Mouse (Mus musculus): ENCODE measurements around the gene Gm36176. TPM values are rescaled to one million over a fixed set of nuclear protein-coding genes. Genes with fewer than 3 reads are reported as not detected.

The Gm36176 gene
- total RNA-seq, 2 experiments from 2014 or later: not detected

DNA sequence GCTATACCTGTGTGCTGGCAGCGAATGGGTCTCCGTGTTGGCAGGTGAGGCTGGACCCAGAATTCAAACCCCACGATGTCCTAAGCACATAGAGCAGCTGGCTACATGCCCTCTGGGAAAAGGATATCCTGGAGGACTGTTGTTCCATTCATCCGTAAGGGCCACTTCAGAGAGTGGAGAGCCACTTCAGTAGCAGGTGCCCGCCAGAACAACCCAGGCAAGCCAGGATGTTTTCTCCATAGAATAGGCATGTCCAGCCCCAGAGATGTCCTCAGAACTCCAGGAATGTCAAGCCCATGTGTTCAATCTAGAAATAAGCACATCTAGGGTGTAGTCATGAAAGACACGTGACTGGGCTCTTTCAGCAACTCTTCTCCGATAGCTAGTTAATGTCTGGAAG is 23.0 kb downstream of the Gm36176 start:
- no peak for ATAC-seq (replicated peaks; ENCODE audit: low FRiP score, poor library complexity, severe bottlenecking)

DNA sequence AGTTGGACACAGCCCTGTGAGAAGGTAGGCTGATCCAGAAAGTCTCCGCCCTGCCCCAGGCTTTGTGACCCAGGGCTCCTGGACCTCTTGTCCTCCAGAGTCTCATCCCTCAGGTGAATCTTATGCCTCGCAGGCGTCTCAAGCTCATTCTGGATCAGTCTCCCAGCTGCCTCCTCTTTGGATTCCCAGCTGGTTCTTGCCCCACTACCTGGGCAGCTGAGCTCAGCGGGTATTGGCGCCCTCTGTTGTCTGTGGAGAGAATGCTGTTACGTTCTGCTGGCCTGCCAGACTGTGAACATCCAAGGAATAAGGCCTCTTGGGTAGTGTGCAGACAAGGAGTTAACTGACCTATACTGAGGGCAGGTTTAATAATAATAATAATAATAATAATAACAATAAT is 32.4 kb downstream of the Gm36176 start:
- no peak for ATAC-seq (replicated peaks; ENCODE audit: low FRiP score, poor library complexity, severe bottlenecking)

GRCm38 (mm10) chr10:77880305-77880704 is 33.7 kb downstream of the Gm36176 start:
- no peak for ATAC-seq (replicated peaks; ENCODE audit: low FRiP score, poor library complexity, severe bottlenecking)

DNA sequence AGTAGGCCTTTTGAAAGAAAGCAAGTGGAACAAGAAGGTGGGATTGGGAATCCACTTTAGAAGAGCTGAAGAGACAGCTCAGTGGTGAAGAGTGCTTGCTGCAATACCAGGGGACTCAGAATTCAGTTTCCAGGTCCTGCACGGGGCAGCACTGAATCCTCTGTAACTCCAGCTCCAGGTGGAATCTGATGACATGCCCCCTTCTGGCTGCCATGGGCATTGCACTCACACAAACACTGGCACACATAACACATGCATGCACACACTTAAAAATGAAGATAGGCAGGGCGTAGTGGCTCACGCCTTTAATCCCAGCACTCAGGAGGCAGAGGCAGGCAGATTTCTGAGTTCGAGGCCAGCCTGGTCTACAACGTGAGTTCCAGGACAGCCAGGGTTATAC is 36.0 kb downstream of the Gm36176 start:
- ATAC-seq (replicated peaks; ENCODE audit: low FRiP score, poor library complexity, severe bottlenecking): no peak

DNA sequence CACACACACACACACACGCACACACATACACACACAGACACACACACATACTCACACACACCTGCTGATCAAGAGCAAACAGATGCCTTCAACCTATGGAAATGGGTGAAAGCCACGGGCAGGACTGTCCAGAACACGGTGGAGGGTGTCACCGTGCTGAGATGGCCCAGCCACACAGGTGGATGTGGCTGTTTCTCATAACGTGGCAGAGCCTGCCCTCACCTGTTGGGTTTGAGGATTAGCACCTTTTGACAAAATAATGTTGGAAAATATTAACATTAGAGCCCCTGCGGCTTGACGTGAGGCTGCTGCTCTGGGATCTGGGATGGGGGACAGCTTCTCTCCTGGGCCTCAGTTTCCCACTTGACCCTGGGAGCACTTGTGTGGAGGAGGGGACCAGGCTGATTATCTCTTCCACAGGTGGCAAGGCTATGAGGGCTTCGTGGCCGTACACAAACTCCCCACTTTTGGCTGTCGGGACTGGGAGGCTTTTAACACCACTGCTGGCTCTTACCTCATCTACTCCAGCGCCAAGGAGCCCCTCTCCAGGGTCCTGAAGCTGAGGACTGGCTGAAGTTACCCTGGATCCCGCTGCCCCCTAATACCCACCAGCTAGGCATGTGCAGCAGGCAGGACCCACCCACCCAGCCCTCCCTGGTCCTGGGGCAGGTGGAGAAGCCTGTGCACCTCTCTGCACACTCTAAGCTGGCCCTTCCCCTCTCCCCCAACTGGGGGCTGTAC is 39.6 kb downstream of the Gm36176 start:
- ATAC-seq (replicated peaks; ENCODE audit: low FRiP score, poor library complexity, severe bottlenecking): no peak

GRCm38 (mm10) chr10:77890987-77891565 is 44.5 kb downstream of the Gm36176 start:
- ATAC-seq (replicated peaks; ENCODE audit: low FRiP score, poor library complexity, severe bottlenecking): no peak

GRCm38 (mm10) chr10:77895562-77895961 is 49.0 kb downstream of the Gm36176 start:
- ATAC-seq (replicated peaks; ENCODE audit: low FRiP score, poor library complexity, severe bottlenecking): no peak

Other genes starting within 250 kb of the Gm36176 start
Only the 30 nearest of the 33 such genes appear.
- gene Tspear, start 160.2 kb upstream of the Gm36176 start, total RNA-seq (2015; ENCODE audit: low replicate concordance): not detected in 2 replicates
- not detected in 2 replicates for gene Tspear, start 160.2 kb upstream of the Gm36176 start, total RNA-seq (2017; ENCODE audit: low replicate concordance)
- gene Gm19402, start 156.0 kb upstream of the Gm36176 start, total RNA-seq (2015; ENCODE audit: low replicate concordance): not detected in 2 replicates
- gene Gm19402, start 156.0 kb upstream of the Gm36176 start, total RNA-seq (2017; ENCODE audit: low replicate concordance): not detected in 2 replicates
- not detected in 2 replicates for gene Gm9508, start 149.6 kb upstream of the Gm36176 start, total RNA-seq (2015; ENCODE audit: low replicate concordance)
- not detected in 2 replicates for gene Gm9508, start 149.6 kb upstream of the Gm36176 start, total RNA-seq (2017; ENCODE audit: low replicate concordance)
- not detected in 2 replicates for gene Gm10272, start 140.2 kb upstream of the Gm36176 start, total RNA-seq (2015; ENCODE audit: low replicate concordance)
- not detected in 2 replicates for gene Gm10272, start 140.2 kb upstream of the Gm36176 start, total RNA-seq (2017; ENCODE audit: low replicate concordance)
- gene Gm10024, start 135.3 kb upstream of the Gm36176 start, total RNA-seq (2015; ENCODE audit: low replicate concordance): not detected in 2 replicates
- gene Gm10024, start 135.3 kb upstream of the Gm36176 start, total RNA-seq (2017; ENCODE audit: low replicate concordance): not detected in 2 replicates
- gene Gm10142, start 131.0 kb upstream of the Gm36176 start, total RNA-seq (2015; ENCODE audit: low replicate concordance): not detected in 2 replicates
- not detected in 2 replicates for gene Gm10142, start 131.0 kb upstream of the Gm36176 start, total RNA-seq (2017; ENCODE audit: low replicate concordance)
- gene Krtap12-1, start 126.2 kb upstream of the Gm36176 start, total RNA-seq (2015; ENCODE audit: low replicate concordance): not detected in 2 replicates
- not detected in 2 replicates for gene Krtap12-1, start 126.2 kb upstream of the Gm36176 start, total RNA-seq (2017; ENCODE audit: low replicate concordance)
- not detected in 2 replicates for gene Gm10100, start 120.3 kb upstream of the Gm36176 start, total RNA-seq (2015; ENCODE audit: low replicate concordance)
- gene Gm10100, start 120.3 kb upstream of the Gm36176 start, total RNA-seq (2017; ENCODE audit: low replicate concordance): not detected in 2 replicates
- gene Gm18596, start 104.2 kb upstream of the Gm36176 start, total RNA-seq (2015; ENCODE audit: low replicate concordance): not detected in 2 replicates
- gene Gm18596, start 104.2 kb upstream of the Gm36176 start, total RNA-seq (2017; ENCODE audit: low replicate concordance): not detected in 2 replicates
- gene Gm9736, start 95.4 kb upstream of the Gm36176 start, total RNA-seq (2015; ENCODE audit: low replicate concordance): not detected in 2 replicates
- not detected in 2 replicates for gene Gm9736, start 95.4 kb upstream of the Gm36176 start, total RNA-seq (2017; ENCODE audit: low replicate concordance)
- gene Gm3233, start 87.1 kb upstream of the Gm36176 start, total RNA-seq (2015; ENCODE audit: low replicate concordance): not detected in 2 replicates
- not detected in 2 replicates for gene Gm3233, start 87.1 kb upstream of the Gm36176 start, total RNA-seq (2017; ENCODE audit: low replicate concordance)
- gene Gm3238, start 75.5 kb upstream of the Gm36176 start, total RNA-seq (2015; ENCODE audit: low replicate concordance): not detected in 2 replicates
- gene Gm3238, start 75.5 kb upstream of the Gm36176 start, total RNA-seq (2017; ENCODE audit: low replicate concordance): not detected in 2 replicates
- not detected in 2 replicates for gene Gm7138, start 69.9 kb upstream of the Gm36176 start, total RNA-seq (2015; ENCODE audit: low replicate concordance)
- not detected in 2 replicates for gene Gm7138, start 69.9 kb upstream of the Gm36176 start, total RNA-seq (2017; ENCODE audit: low replicate concordance)
- not detected in 2 replicates for gene Gm3250, start 64.3 kb upstream of the Gm36176 start, total RNA-seq (2015; ENCODE audit: low replicate concordance)
- not detected in 2 replicates for gene Gm3250, start 64.3 kb upstream of the Gm36176 start, total RNA-seq (2017; ENCODE audit: low replicate concordance)
- not detected in 2 replicates for gene Gm7137, start 58.6 kb upstream of the Gm36176 start, total RNA-seq (2015; ENCODE audit: low replicate concordance)
- gene Gm7137, start 58.6 kb upstream of the Gm36176 start, total RNA-seq (2017; ENCODE audit: low replicate concordance): not detected in 2 replicates
- gene Gm9639, start 51.7 kb upstream of the Gm36176 start, total RNA-seq (2015; ENCODE audit: low replicate concordance): not detected in 2 replicates
- gene Gm9639, start 51.7 kb upstream of the Gm36176 start, total RNA-seq (2017; ENCODE audit: low replicate concordance): not detected in 2 replicates
- gene Gm19668, start 47.7 kb upstream of the Gm36176 start, total RNA-seq (2015; ENCODE audit: low replicate concordance): not detected in 2 replicates
- gene Gm19668, start 47.7 kb upstream of the Gm36176 start, total RNA-seq (2017; ENCODE audit: low replicate concordance): not detected in 2 replicates
- gene Gm9507, start 35.0 kb upstream of the Gm36176 start, total RNA-seq (2015; ENCODE audit: low replicate concordance): not detected in 2 replicates
- not detected in 2 replicates for gene Gm9507, start 35.0 kb upstream of the Gm36176 start, total RNA-seq (2017; ENCODE audit: low replicate concordance)
- gene Gm2696, start 32.1 kb upstream of the Gm36176 start, total RNA-seq (2015; ENCODE audit: low replicate concordance): not detected in 2 replicates
- not detected in 2 replicates for gene Gm2696, start 32.1 kb upstream of the Gm36176 start, total RNA-seq (2017; ENCODE audit: low replicate concordance)
- not detected in 2 replicates for gene Krtap10-4, start 19.7 kb upstream of the Gm36176 start, total RNA-seq (2015; ENCODE audit: low replicate concordance)
- gene Krtap10-4, start 19.7 kb upstream of the Gm36176 start, total RNA-seq (2017; ENCODE audit: low replicate concordance): not detected in 2 replicates
- gene Krtap10-10, start 10.9 kb upstream of the Gm36176 start, total RNA-seq (2015; ENCODE audit: low replicate concordance): not detected in 2 replicates
- not detected in 2 replicates for gene Krtap10-10, start 10.9 kb upstream of the Gm36176 start, total RNA-seq (2017; ENCODE audit: low replicate concordance)
- not detected in 2 replicates for gene Gm10318, start 6.1 kb downstream of the Gm36176 start, total RNA-seq (2015; ENCODE audit: low replicate concordance)
- gene Gm10318, start 6.1 kb downstream of the Gm36176 start, total RNA-seq (2017; ENCODE audit: low replicate concordance): not detected in 2 replicates
- not detected in 2 replicates for gene Gm3285, start 15.2 kb downstream of the Gm36176 start, total RNA-seq (2015; ENCODE audit: low replicate concordance)
- gene Gm3285, start 15.2 kb downstream of the Gm36176 start, total RNA-seq (2017; ENCODE audit: low replicate concordance): not detected in 2 replicates
- gene Lrrc3, start 55.7 kb downstream of the Gm36176 start, total RNA-seq (2015; ENCODE audit: low replicate concordance): not detected in 2 replicates
- not detected in 2 replicates for gene Lrrc3, start 55.7 kb downstream of the Gm36176 start, total RNA-seq (2017; ENCODE audit: low replicate concordance)
- 0.42 and 1.1 TPM in 2 replicates for gene Trpm2, start 123.8 kb downstream of the Gm36176 start, total RNA-seq (2015; ENCODE audit: low replicate concordance)
- 33.1 and 38.6 TPM in 2 replicates for gene Trpm2, start 123.8 kb downstream of the Gm36176 start, total RNA-seq (2017; ENCODE audit: low replicate concordance)
- not detected in 2 replicates for gene 1810043G02Rik, start 131.7 kb downstream of the Gm36176 start, total RNA-seq (2015; ENCODE audit: low replicate concordance)
- gene 1810043G02Rik, start 131.7 kb downstream of the Gm36176 start, total RNA-seq (2017; ENCODE audit: low replicate concordance): 0.26 and 3.5 TPM in 2 replicates
- 0.42 and 1.8 TPM in 2 replicates for gene Pfkl, start 163.3 kb downstream of the Gm36176 start, total RNA-seq (2015; ENCODE audit: low replicate concordance)
- gene Pfkl, start 163.3 kb downstream of the Gm36176 start, total RNA-seq (2017; ENCODE audit: low replicate concordance): 9.2 and 9.8 TPM in 2 replicates
- gene Dnmt3l, start 195.1 kb downstream of the Gm36176 start, total RNA-seq (2015; ENCODE audit: low replicate concordance): not detected in 2 replicates
- 1.1 TPM in 1 of 2 replicates, not detected in the other for gene Dnmt3l, start 195.1 kb downstream of the Gm36176 start, total RNA-seq (2017; ENCODE audit: low replicate concordance)
- gene Aire, start 196.8 kb downstream of the Gm36176 start, total RNA-seq (2015; ENCODE audit: low replicate concordance): not detected in 2 replicates
- gene Aire, start 196.8 kb downstream of the Gm36176 start, total RNA-seq (2017; ENCODE audit: low replicate concordance): not detected in 2 replicates
- 2.9 and 3.4 TPM in 2 replicates for gene Icosl, start 222.5 kb downstream of the Gm36176 start, total RNA-seq (2015; ENCODE audit: low replicate concordance)
- 0.13 and 0.53 TPM in 2 replicates for gene Icosl, start 222.5 kb downstream of the Gm36176 start, total RNA-seq (2017; ENCODE audit: low replicate concordance)

All from erythroid progenitor cell, adult 5-6 weeks (primary cell).